Mouse (Mus musculus): Measurements from ENCODE around the gene Gsx1. TPM values are rescaled to one million over a fixed set of nuclear protein-coding genes. Genes with fewer than 3 reads are reported as not detected.

The Gsx1 gene
- total and polyA plus RNA-seq, 3 experiments, result not detected

DNA sequence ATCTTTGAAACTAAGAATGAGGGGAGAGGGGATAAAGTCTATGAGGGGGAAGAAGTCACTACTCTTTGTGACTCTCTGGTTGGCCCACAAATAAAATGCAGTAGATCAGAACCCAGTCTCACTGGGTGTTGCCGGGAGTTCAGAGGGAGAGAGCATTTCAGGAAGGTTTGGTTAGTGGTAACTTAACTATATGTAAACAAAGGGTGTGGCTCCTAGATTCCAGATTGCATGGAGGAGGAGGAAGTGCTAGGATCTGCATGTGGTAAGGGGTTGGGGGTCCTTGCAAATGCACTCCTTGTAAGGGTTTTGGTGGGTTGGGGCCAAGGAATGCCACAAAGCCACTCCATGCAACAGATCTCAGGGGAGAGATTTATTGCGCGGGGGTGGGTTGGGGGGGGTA lies 32.1 kb upstream of the Gsx1 start:
- no peak overlapping the region for H3K4me3 ChIP-seq (replicated peaks in 1 of 3; ENCODE audit: low read depth in 2 of 3, low read length in 2 of 3, poor library complexity in 1 of 3)
- H3K9ac ChIP-seq (ENCODE audit: insufficient read depth, low read depth), result no peak overlapping the region
- in situ Hi-C loops (cut with MboI; ENCODE audit: low pct_ligation_motif_present, low pct_unique_long_range_greater_than_20kb, low sequenced_read_pairs), result no loop called here
- TF ChIP-seq CTCF (conservative IDR thresholded peaks at IDR 0.05 in 1 of 2, IDR thresholded peaks at IDR 0.05 in 1 of 2; ENCODE audit: low read depth in 2 of 2, low read length in 2 of 2), result no peak
- TF ChIP-seq HCFC1 (IDR thresholded peaks at IDR 0.05; ENCODE audit: low read depth, low read length), result no peak
- no peak for TF ChIP-seq CHD2 (IDR thresholded peaks at IDR 0.05; ENCODE audit: low read length)
- no peak for TF ChIP-seq MAX (IDR thresholded peaks at IDR 0.05; ENCODE audit: low read length)
- no peak for TF ChIP-seq POLR2AphosphoS2 (IDR thresholded peaks at IDR 0.05; ENCODE audit: low read depth, low read length)
- no peak for TF ChIP-seq E2F4 (IDR thresholded peaks at IDR 0.05; ENCODE audit: insufficient replicate concordance, low read depth, low read length)
- TF ChIP-seq MYC (IDR thresholded peaks at IDR 0.05; ENCODE audit: low read depth, low read length), result no peak
- TF ChIP-seq ZMIZ1 (IDR thresholded peaks at IDR 0.05; ENCODE audit: low read depth, low read length), result no peak
- TF ChIP-seq BHLHE40 (IDR thresholded peaks at IDR 0.05; ENCODE audit: low read depth, low read length), result no peak
- no peak overlapping the region for H3K4me2 ChIP-seq (ENCODE audit: insufficient read depth, low read depth, poor library complexity, severe bottlenecking)
- DNase-seq (ENCODE audit: extremely low read depth), result no peak
- no peaks in the 10 kb centered on the region for H3K36me3 ChIP-seq (replicated peaks in 1 of 2; ENCODE audit: control insufficient read depth in 1 of 2, insufficient read depth in 1 of 2, low read length in 1 of 2)
- H3K79me2 ChIP-seq (replicated peaks; ENCODE audit: control insufficient read depth, extremely low read depth, insufficient read depth, poor library complexity, severe bottlenecking), result no peaks in the 10 kb centered on the region
- peaks cover 11% of the 10 kb centered on the region for H3K27me3 ChIP-seq (replicated peaks)
- dilution Hi-C loops (cut with MboI; ENCODE audit: extremely low pct_ligation_motif_present, extremely low pct_unique_long_range_greater_than_20kb, low sequenced_read_pairs), result no loop called here
- 0 out of 4 replicates have a peak, but pooled peaks cover 0 to 3% of the 10 kb centered on the region in 2 experiments for H3K4me1 ChIP-seq (ENCODE audit: control insufficient read depth in 1 of 2, insufficient read depth in 2 of 2)
- peaks cover 2% of the 10 kb centered on the region for H3K9me3 ChIP-seq (replicated peaks; ENCODE audit: low read length)
- no peak overlapping the region for H3K27ac ChIP-seq (ENCODE audit: insufficient read depth, low read depth)

DNA sequence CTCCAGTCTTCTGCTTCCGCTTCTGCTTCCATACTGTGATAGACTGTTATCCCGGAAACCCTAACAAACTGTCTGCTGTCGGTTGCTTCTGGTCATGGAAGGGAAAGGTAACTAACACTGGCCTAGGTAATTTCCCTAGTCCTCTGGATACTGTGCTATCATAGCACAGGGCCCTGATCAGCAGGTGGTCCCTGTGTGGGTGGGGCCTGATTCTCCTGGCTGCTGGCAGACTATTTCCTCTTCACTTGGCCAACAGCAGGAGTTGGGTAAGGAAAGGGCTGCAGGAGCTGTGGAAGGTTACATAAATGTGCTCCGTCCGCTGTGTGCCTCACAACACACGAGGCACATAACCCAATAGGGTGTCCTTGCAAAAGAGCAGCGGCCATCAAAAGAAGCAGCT lies 31.1 kb upstream of the Gsx1 start:
- Histone ChIP-seq H3K9ac (ENCODE audit: insufficient read depth, low read depth) (no peak overlapping the region), H3K9me3 (replicated peaks; ENCODE audit: low read length) (peaks cover 2% of the 10 kb centered on the region), H3K4me2 (ENCODE audit: insufficient read depth, low read depth, poor library complexity, severe bottlenecking) (no peak overlapping the region), H3K4me3 (replicated peaks in 1 of 3; ENCODE audit: low read depth in 2 of 3, low read length in 2 of 3, poor library complexity in 1 of 3) (no peak overlapping the region), H3K27ac (ENCODE audit: insufficient read depth, low read depth) (no peak overlapping the region), H3K4me1 (ENCODE audit: control insufficient read depth in 1 of 2, insufficient read depth in 2 of 2) (0 out of 4 replicates have a peak, but pooled peaks cover 0 to 3% of the 10 kb centered on the region in 2 experiments), H3K79me2 (replicated peaks; ENCODE audit: control insufficient read depth, extremely low read depth, insufficient read depth, poor library complexity, severe bottlenecking) (no peaks in the 10 kb centered on the region), H3K36me3 (replicated peaks in 1 of 2; ENCODE audit: control insufficient read depth in 1 of 2, insufficient read depth in 1 of 2, low read length in 1 of 2) (no peaks in the 10 kb centered on the region), H3K27me3 (replicated peaks) (peaks cover 5% of the 10 kb centered on the region)
- dilution Hi-C loops (cut with MboI; ENCODE audit: extremely low pct_ligation_motif_present, extremely low pct_unique_long_range_greater_than_20kb, low sequenced_read_pairs), result no loop called here
- TF ChIP-seq USF2 (conservative IDR thresholded peaks at IDR 0.05; ENCODE audit: low read depth, low read length) (no peak), ETS1 (conservative IDR thresholded peaks at IDR 0.05; ENCODE audit: low read depth, low read length) (no peak), JUND (conservative IDR thresholded peaks at IDR 0.05; ENCODE audit: low read depth, low read length) (no peak), JUN (IDR thresholded peaks at IDR 0.05; ENCODE audit: insufficient read depth, low read depth, low read length) (no peak), EP300 (IDR thresholded peaks at IDR 0.05; ENCODE audit: low read length) (no peak), TBP (conservative IDR thresholded peaks at IDR 0.05; ENCODE audit: low read depth, low read length) (no peak), ZNF384 (IDR thresholded peaks at IDR 0.05; ENCODE audit: low read depth, low read length) (no peak), ZMIZ1 (IDR thresholded peaks at IDR 0.05; ENCODE audit: low read depth, low read length) (no peak)
- in situ Hi-C loops (cut with MboI; ENCODE audit: low pct_ligation_motif_present, low pct_unique_long_range_greater_than_20kb, low sequenced_read_pairs), result no loop called here
- DNase-seq (ENCODE audit: extremely low read depth), result no peak
